Mouse (Mus musculus) forebrain, embryonic 16.5 days (tissue): ENCODE results near the gene Fancc. TPM values are rescaled to one million over a fixed set of nuclear protein-coding genes. Genes with fewer than 3 reads are reported as not detected.
A peak's percentile ranks its signal among the peaks of the same experiment; 100 is the strongest.

Experiments
- ATAC-seq: fragments of 200-750 bp; cut with Nextera tagmentation; 2 replicates; pipeline ENCODE4 v1.8.0; 2017; ENCODE audit warnings: mild to moderate bottlenecking, moderate library complexity
- H3K27ac ChIP-seq: fragments of 300-500 bp; sonication (generic); 2 replicates; pipeline ENCODE4 v1.5.1; 2014; ENCODE audit warnings: low read length, control low read depth
- H3K27me3 ChIP-seq: fragments of 300-500 bp; sonication (generic); replicated peaks from 2 replicates; pipeline ENCODE4 v1.6.1; 2014; ENCODE audit warnings: low read length; ENCODE audit not compliant: control insufficient read depth, insufficient read depth
- H3K36me3 ChIP-seq: fragments of 300-500 bp; sonication (generic); 2 replicates; pipeline ENCODE4 v1.6.1; 2014; ENCODE audit not compliant: control insufficient read depth, insufficient read depth
- H3K4me1 ChIP-seq: fragments of 300-500 bp; sonication (generic); replicated peaks from 2 replicates; pipeline ENCODE4 v1.6.1; 2014; ENCODE audit warnings: low read length; ENCODE audit not compliant: control insufficient read depth, insufficient read depth
- H3K4me2 ChIP-seq: fragments of 300-500 bp; sonication (generic); 2 replicates; pipeline ENCODE4 v1.6.1; 2014; ENCODE audit warnings: mild to moderate bottlenecking, low read length, control low read depth
- H3K4me3 ChIP-seq: fragments of 300-500 bp; sonication (generic); replicated peaks from 2 replicates; pipeline ENCODE4 v1.5.1; 2014; ENCODE audit warnings: mild to moderate bottlenecking, low read length, control low read depth
- H3K9ac ChIP-seq: fragments of 300-500 bp; sonication (generic); replicated peaks from 2 replicates; pipeline ENCODE4 v1.6.1; 2014; ENCODE audit warnings: low read depth, low read length, control low read depth
- H3K9me3 ChIP-seq: fragments of 300-500 bp; sonication (generic); 2 replicates; pipeline ENCODE4 v1.6.1; 2016; ENCODE audit warnings: low read length; ENCODE audit not compliant: control insufficient read depth
- WGBS: fragments of 180-500 bp; shearing (Covaris S2); extraction: QIAGEN DNeasy Blood & Tissue Kit; methylation state at CpG from one replicate; pipeline ENCODE4 v1.1.7; 2014; 5-methylcytosine and 5-hydroxymethylcytosine counted together
- polyA plus RNA-seq: library from polyadenylated mRNA; unstranded; fragments of >200 nt; fragmentation: Nextera tagmentation; extraction: Ambion mirVana; gene quantifications from 2 replicates; pipeline ENCODE4 v1.2.1, GENCODE M21; 2015

Fancc gene
- polyA plus RNA-seq, 1 experiment from 2014 or later, result 13.7 TPM

DNA sequence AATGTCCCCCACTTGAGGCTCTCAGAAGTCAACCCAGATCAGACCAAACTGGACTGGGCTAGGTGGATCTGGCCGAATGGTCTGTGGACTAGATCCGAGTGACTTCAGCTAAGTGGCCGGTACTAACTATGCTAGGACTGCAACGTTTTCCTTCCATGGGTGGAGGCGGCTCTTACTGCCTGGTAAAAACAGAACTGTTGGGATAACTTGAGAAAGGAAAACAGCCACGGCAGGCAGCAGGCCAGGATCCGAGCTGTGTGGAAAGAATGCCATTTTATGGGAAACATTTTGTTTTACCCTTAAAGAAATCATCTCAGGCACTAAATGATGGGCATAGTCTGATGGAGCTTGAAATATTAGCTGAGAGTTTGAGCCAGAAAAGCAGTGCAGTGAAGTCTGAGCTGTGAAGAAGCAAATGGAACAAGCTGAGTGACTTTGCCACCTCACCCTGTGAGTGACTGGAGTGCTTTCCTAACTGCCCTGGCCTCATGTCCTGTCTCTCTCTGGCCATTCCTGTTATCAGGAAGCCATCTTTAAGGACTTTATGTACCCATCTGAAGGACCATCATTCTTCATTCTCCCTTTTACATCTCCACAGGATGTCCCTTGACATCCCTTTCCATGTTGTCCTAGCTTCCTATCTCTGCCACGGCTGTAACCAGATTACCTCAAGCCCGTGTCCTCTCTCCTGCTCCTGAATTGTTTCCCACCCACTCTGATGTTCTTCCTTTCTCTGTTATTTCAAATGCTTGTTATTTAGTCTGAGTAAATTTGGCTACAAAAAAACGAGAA is 254.5 kb downstream of the Fancc start:
- ATAC-seq, result no peak
- Histone ChIP-seq H3K27ac (no peak overlapping the region), H3K4me1 (peaks cover 24% of the 10 kb centered on the region), H3K4me3 (no peak overlapping the region), H3K36me3 (no peaks in the 10 kb centered on the region), H3K4me2 (no peak overlapping the region), H3K9me3 (no peaks in the 10 kb centered on the region), H3K27me3 (no peaks in the 10 kb centered on the region), H3K9ac (no peak overlapping the region)
- 78% methylated on average over 10 of the region's 10 CpGs for WGBS

DNA sequence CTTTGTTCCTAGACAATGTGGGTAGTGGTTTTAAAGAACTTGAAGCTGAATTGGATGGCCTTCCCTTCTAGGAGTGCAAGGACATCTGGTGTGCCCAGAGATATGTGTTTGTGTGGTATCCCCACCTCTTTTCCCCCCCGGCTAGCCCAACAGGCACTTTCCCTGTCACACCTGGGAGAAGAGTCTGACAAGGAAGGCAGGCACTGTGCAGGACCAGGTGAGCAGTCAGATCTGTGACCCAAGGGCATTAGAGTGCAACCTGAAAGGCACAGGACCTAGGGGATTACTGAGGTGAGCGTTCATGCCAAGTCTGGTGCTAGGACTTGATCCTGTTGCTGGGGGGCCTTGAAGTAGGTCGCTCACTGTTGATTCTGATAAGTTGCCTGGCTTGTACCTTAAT is 255.4 kb downstream of the Fancc start:
- no peak overlapping the region for H3K4me2 ChIP-seq
- no peaks in the 10 kb centered on the region for H3K36me3 ChIP-seq
- H3K9ac ChIP-seq, result no peak overlapping the region
- H3K9me3 ChIP-seq, result no peaks in the 10 kb centered on the region
- no peaks in the 10 kb centered on the region for H3K27me3 ChIP-seq
- no peak for ATAC-seq
- H3K4me1 ChIP-seq, result peaks cover 24% of the 10 kb centered on the region
- no peak overlapping the region for H3K4me3 ChIP-seq
- 97% methylated on average over 3 of the region's 3 CpGs for WGBS
- H3K27ac ChIP-seq, result no peak overlapping the region

DNA sequence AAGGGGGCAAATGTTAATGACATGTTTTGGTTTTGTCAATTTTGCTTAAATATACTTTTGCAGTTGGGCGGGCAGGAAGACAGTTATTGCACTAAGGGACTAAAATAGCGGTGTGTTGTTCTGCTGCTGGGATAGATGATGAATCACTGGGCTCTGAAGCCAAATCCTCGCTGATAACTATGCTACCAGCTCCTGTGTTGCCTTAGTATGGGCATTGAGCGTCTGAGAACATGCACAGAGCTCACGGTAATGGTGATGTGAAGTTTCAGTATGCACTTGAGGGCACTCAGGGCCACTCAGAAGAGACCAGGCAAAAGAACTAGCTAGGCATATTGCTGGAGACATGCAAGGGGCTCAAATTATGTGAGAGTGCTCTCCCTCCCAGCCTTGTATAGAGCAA is 256.2 kb downstream of the Fancc start:
- WGBS, result 40% methylated on average over 5 of the region's 5 CpGs
- H3K4me2 ChIP-seq, result peak overlapping the region; percentile 94
- H3K9ac ChIP-seq, result no peak overlapping the region
- ATAC-seq, result no peak
- no peaks in the 10 kb centered on the region for H3K9me3 ChIP-seq
- H3K4me1 ChIP-seq, result peaks cover 24% of the 10 kb centered on the region
- H3K4me3 ChIP-seq, result peak overlapping the region; percentile 80
- no peaks in the 10 kb centered on the region for H3K36me3 ChIP-seq
- no peak overlapping the region for H3K27ac ChIP-seq
- H3K27me3 ChIP-seq, result no peaks in the 10 kb centered on the region

DNA sequence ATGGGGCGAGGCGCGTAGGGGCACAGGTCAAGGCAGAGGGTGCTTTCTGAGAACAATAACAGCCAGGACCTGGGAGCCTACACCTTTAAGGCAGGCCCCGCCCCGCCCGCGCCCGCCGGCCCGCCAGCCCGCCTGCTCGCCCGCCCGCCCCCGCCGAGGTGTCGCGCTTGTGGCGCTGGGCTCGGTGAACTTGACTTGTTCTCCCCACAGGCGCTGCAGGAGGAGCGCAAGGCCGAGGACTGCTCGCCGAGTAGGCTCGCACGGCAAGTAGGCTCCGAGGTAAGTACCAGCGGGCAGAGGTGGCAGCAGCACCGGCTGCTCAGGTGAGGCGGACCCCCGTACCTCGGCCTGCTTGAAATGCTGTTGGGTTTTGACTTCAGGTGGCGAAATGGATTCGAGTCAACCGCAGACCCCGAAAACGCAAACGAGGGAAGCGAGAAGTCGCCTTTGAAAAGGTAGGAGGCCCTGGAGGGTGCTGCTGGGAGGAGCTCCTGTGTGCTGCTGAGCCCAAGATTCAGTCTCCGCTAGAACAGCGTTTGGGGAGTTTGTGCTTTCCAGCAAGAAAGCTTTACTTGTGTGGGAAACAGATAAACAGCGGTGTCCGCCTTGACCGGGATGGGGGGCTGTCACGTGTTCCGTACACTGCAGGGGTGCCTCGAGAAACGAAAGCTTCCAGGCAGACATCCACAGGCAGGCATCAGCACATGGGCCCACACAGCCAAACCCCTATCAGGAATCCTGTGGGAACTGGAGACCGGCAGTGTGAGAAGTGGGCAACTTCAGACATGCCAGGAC is 257.0 kb downstream of the Fancc start:
- H3K4me2 ChIP-seq, result peak overlapping the region; percentile 94
- ATAC-seq, result peak; percentile 87
- under 1% methylated on average over 50 of the region's 51 CpGs for WGBS
- H3K9ac ChIP-seq, result peak overlapping the region; percentile 78
- no peaks in the 10 kb centered on the region for H3K9me3 ChIP-seq
- H3K4me1 ChIP-seq, result peaks cover 19% of the 10 kb centered on the region
- no peaks in the 10 kb centered on the region for H3K36me3 ChIP-seq
- peak overlapping the region; percentile 80 for H3K4me3 ChIP-seq
- peak overlapping the region; percentile 70 for H3K27ac ChIP-seq
- H3K27me3 ChIP-seq, result no peaks in the 10 kb centered on the region

DNA sequence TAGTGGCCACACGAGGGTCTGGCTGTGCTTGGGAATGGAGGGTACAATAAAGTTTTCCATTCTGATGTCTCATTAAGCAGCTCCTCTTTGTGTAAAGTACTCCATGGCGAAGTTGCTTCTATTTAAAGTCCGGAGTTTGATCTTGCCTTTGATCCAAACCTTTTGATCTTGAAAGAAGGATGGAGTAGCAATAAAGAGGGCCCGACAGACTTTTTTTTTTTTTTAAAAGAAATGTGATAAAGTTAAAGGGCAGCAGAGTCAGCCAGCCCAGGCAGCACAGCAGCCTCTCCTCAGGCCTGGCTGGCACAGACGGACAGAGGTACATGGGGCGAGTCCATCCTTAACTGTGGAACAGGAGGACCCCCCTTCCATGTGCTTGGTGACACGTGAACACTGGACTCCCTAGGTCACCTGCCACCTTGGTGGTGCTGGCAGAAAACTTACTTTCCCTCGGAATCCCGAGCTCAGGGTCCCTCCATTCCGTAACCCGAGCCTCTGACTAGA is 257.7 kb downstream of the Fancc start:
- H3K27ac ChIP-seq, result no peak overlapping the region
- peak overlapping the region; percentile 94 for H3K4me2 ChIP-seq
- WGBS, result 3% methylated on average over 11 of the region's 11 CpGs
- peak overlapping the region; percentile 80 for H3K4me3 ChIP-seq
- H3K36me3 ChIP-seq, result no peaks in the 10 kb centered on the region
- peaks cover 14% of the 10 kb centered on the region for H3K4me1 ChIP-seq
- H3K9ac ChIP-seq, result peak overlapping the region; percentile 78
- H3K9me3 ChIP-seq, result no peaks in the 10 kb centered on the region
- H3K27me3 ChIP-seq, result no peaks in the 10 kb centered on the region
- ATAC-seq, result peak; percentile 70

DNA sequence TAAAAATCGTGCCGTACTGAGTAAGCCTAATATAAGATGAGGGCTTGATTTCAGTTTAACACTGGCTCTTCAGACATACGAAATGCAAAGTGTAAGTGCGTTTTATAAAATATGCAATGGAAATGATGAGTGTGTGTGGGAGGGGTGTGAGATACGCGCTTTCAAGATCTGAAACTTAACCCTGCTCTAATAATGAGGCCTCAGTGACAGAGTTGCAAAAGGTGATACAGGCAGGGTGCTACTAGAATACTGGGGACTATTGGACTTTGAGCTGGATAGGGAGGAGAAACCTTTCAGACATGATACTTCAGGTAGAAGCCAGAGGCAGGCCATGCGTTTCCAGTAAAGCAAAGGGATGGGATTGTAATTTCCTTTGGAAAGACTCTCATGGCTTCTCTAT is 259.0 kb downstream of the Fancc start:
- 93% methylated on average over 7 of the region's 7 CpGs for WGBS
- no peak overlapping the region for H3K27ac ChIP-seq
- H3K9ac ChIP-seq, result no peak overlapping the region
- H3K27me3 ChIP-seq, result no peaks in the 10 kb centered on the region
- no peaks in the 10 kb centered on the region for H3K36me3 ChIP-seq
- H3K4me2 ChIP-seq, result no peak overlapping the region
- no peak for ATAC-seq
- H3K4me1 ChIP-seq, result peaks cover 13% of the 10 kb centered on the region
- H3K4me3 ChIP-seq, result no peak overlapping the region
- no peaks in the 10 kb centered on the region for H3K9me3 ChIP-seq

DNA sequence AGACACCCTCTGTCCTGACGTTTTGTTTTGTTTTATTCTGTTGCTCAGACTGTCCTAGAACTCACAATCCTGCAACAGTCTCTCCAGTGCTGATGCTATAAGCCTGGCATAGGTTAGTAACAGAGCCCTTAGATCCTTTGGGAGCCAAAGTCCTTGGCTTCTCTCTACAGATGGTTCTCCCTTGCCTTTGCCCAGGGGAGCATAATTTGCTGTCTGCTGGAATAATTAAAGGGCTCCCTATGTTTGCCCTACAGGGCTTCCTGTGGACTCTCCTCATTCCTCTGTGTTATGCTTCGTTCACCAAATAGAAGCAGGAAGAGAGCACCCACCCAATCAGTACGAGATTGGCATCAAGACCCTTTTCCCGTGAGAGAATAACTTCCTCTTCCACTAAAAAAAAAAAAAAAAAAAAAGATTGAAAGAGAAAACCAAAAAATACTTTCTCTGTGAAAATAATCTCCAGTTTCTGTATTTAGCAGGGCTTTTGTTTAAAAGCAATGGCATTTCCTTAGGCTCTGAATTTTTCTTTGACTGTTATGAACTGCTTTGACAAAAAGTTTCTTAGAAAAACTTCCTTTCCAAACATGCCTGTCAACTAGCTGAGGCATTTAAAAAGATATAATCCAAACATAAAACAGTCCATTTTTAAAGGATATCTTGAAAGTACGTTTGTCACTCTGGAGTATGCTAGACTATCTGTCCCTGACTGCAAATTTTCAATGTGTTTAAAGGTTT is 260.8 kb downstream of the Fancc start:
- H3K4me1 ChIP-seq, result peaks cover 13% of the 10 kb centered on the region
- WGBS, result 48% methylated on average over 5 of the region's 5 CpGs
- ATAC-seq, result no peak
- no peak overlapping the region for H3K9ac ChIP-seq
- no peaks in the 10 kb centered on the region for H3K36me3 ChIP-seq
- no peaks in the 10 kb centered on the region for H3K9me3 ChIP-seq
- H3K27me3 ChIP-seq, result no peaks in the 10 kb centered on the region
- H3K27ac ChIP-seq, result no peak overlapping the region
- no peak overlapping the region for H3K4me3 ChIP-seq
- no peak overlapping the region for H3K4me2 ChIP-seq

DNA sequence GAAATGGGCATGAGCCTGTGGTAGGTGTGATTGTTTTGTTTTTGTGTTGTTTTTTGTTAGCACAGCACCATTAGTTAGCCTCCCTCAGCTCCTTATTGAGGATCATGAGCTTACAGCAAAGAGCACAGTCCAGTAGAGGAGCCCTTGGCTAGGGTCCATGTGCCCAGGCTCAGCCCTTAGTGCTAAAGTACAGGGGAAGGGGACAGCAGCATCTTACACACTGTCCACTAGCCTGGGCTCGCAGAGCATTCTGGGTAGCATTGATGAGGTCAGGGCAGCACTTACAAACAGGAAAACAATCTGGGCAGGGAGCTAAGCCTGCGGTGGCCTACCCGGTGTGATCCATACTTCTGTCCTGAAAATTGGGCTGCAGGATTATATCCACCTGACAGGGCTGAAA is 261.5 kb downstream of the Fancc start:
- Histone ChIP-seq H3K27me3 (no peaks in the 10 kb centered on the region), H3K27ac (no peak overlapping the region), H3K36me3 (no peaks in the 10 kb centered on the region), H3K9ac (no peak overlapping the region), H3K4me1 (peaks cover 9% of the 10 kb centered on the region), H3K9me3 (no peaks in the 10 kb centered on the region), H3K4me3 (no peak overlapping the region), H3K4me2 (no peak overlapping the region)
- WGBS, result 86% methylated on average over 3 of the region's 3 CpGs
- ATAC-seq, result no peak
